Mouse (Mus musculus) mesoderm, embryonic 11.5 days (tissue): ENCODE results near the gene Suco.

ENCODE experiments used
- DNase-seq: peaks from one replicate; pipeline ENCODE4 v3.0.0-alpha.2; 2012; ENCODE audit warnings: low read depth, low spot score

Suco gene

DNA sequence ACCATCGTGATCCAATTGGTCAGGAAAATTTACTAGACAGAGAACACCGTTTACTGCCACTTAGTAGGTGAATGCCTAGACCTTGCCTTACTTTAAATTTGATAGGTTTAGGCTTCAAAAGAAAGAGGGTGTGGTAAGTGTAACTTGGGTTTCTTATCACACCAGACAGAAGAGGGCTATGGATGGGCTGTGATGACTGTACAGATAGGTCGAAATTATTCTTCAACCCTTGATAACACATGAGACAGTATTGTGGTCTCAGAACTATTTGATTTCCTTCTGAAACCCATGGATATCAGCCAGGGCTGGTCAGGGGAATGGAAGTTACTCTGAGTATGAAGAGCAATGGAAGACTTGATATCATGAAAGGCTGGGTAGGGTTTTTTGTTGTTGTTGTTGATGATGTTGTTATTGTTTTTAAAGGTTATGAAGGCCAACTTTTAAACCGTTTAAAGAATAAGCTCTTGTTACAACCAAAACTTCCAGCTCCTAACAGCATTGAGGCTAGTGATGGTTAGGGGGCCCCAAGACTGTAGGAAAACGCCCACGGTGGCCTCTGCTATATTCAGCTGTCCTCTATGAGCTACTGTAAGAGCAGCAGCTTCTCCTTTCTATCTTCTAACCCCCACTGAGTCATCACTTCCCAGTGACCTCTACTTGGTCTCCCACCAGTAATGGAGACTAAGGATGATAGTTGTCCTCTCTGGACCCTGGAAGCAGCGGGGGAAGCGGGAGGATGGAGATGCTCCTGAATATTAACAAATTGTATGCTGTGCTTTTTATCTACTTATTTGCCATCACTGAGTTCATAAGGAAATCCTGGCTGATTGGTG is 84.4 kb downstream of the Suco start:
- DNase-seq = no peak

DNA sequence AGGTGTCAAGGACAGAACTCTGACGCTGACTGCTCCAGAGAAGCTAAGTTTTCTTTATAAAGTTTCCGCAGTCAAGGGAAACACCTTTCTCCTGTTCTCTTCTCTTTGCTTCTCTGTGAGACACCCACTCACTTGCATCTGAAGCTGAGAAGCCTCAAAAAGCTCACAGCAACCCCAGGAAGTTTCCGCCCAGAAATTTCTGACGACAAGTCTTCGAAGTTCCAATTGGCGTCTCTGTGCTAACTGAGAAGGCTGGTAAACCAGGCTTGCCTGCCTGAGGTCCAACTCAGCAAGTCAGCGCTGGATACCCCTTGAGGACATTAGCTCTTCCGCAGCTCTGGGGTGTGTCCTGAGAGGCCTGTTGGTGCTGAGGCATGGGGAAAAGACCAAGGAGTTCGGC is 88.1 kb downstream of the Suco start, which contains the start of gene Fasl:
Gene Fasl, minus strand, starts transcription at position 157 of the 400 bp plus-strand sequence.
- no peak for DNase-seq

DNA sequence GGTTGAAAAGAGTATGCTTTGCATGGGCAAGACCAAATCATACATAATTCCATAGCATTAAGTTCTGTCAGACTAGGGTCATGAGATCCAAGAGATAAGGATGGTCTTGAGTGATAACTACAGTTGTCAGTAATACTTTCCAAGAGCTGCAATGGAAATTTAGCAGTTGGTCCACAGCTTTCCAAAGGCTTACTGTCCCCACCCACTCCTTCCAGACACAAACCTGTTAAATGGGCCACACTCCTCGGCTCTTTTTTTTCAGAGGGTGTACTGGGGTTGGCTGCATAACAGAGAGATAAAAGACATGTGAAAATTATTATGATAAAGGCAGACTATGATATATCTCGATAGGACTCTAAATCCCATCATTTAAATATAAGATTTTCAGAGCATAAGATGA is 93.8 kb downstream of the Suco start:
- no peak for DNase-seq

DNA sequence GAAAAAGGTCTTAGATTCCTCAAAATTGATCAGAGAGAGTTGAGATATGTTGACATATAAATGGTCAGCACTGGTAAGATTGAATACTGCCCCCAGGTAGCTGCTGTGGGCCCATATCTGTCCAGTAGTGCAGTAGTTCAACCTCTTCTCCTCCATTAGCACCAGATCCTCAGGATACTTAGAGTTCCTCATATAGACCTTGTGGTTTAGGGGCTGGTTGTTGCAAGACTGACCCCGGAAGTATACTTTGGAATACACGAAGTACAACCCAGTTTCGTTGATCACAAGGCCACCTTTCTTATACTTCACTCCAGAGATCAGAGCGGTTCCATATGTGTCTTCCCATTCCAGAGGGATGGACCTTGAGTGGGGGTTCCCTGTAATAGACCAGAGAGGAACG is 94.9 kb downstream of the Suco start:
- DNase-seq = no peak

DNA sequence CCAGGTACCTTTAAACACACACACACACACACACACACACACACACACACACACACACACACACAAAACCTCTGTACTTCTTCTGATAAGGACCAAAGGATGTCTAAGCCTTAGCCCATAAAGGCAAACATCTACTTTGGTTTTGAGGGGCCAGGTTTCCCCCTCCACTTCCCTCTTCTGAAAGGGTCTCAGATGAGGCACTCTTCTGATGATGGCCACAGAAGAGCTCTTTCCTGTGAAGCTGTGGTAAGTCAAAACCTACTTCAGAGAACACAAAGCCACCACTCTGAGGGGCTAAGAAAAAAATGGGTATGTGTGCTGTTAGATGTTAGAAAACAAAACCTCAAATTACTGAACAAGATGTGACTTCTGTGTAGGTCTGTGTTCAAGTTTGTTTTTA is 97.4 kb downstream of the Suco start:
- DNase-seq = no peak

DNA sequence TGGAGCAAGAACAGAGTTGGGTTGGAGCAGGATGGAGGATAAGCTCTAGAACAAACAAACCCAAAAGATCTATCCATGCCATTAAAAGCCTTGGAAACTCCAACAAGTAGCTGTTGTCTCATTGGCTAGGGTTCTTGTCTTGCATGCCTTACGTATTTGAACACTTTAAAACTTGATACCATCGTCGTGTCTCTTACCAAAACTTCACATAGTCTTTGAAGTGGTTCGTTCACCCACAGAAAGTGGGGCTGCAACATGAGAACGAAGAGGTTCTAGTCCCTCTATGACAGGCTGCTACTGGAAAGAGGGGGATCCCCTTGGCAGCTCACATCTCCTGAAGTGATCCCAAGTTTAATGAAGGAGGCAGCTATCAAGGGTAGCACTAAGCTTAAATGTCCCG is 101.3 kb downstream of the Suco start:
- no peak for DNase-seq

DNA sequence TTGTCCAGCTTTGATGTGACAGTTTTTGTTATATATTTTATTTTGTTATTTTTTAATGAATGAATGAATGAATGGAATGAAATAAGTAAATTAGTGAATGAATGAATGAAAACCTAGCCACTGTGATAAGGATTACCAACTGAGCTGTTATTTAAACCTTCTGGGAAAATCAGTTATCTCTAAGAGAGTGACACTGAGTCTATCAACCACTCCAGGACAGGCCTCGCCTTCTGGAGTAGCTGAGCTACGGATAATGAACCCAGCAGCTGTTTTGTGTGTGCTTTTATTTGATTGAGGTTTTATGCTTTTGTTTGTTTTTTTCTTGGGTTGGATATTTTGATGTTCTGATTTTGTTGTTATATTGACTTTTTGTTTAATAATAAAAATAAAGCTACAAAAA is 105.2 kb downstream of the Suco start:
- DNase-seq = no peak

DNA sequence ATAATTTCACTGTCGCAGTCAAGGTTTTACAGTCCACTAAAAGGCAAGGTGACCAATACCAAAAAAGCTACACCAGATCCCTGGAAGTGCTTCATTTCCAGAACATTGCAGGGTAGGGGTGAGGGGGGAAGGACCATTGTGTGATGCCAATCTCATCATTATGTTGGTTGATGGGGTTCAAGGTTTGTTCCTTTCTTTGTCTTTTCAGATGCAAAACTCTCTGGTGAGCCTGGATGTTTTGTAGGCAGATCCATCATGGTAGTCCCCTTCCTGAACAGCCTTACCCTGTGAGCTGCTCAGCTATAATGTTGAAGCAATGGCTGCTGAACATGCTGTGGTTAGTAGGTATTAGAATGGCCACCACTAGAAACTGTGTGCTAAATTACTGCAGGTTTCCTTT is 107.2 kb downstream of the Suco start:
- DNase-seq = no peak

DNA sequence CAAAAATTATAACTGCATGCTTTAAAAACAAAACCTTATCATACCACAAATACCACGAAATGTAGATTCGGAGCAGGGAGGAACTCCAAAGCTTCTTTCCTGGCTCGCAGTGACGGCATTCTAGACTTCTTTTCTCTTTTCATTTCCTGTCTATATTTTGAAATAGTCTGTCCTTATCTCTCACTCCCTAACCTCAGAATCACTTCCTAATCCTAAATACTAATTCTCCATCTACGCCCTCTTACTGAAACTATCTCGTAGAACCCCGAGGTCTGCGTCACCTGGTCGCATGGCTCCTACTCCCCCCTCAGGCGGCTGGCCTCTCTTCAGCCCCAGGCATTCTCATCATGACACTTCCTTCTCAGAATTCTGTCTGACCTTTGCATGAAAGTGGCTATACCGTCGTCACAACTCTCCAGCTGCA is 109.4 kb downstream of the Suco start:
- DNase-seq = no peak

DNA sequence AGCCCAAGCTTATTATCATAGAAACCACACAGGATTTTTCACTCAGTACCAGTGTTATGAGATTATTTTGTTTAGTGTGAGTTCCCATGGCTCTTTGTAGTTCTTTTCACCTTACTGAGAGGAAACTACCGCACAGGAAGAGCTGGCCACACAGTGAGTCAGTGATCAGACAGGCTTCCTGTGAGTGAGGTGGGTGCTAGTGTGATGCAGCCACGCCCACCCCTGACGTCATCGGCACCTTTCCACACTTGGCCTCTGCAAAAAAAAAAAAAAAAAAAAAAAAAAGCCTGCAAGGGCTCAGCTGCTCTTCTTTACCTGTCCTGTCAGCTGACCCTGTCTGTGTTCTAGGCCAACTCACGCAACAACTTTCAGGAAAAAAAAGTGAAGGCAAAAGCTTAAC is 109.8 kb downstream of the Suco start:
- no peak for DNase-seq
